Mouse (Mus musculus): Measurements from ENCODE around the gene Pan3. TPM values are rescaled to one million over a fixed set of nuclear protein-coding genes. Genes with fewer than 3 reads are reported as not detected.

Gene Pan3
- polyA plus RNA-seq, 1 experiment from 2014 or later = 45.9 TPM

- H3K4me2 ChIP-seq = no peak overlapping the region
- no peak for ATAC-seq
- H3K4me3 ChIP-seq = no peak overlapping the region
- H3K27me3 ChIP-seq (replicated peaks) = no peaks in the 10 kb centered on the region
- no peak overlapping the region for H3K9ac ChIP-seq
- peaks cover 48% of the 10 kb centered on the region for H3K36me3 ChIP-seq
- H3K9me3 ChIP-seq (replicated peaks) = no peaks in the 10 kb centered on the region
- H3K27ac ChIP-seq = no peak overlapping the region
- peaks cover 9% of the 10 kb centered on the region; the same call in 1 of the 2 replicates for H3K4me1 ChIP-seq
- WGBS (ENCODE audit: insufficient replicate concordance) = 65% methylated on average over 4 of the region's 4 CpGs
Observed at GRCm38 (mm10) chr5:147459821-147460567, 30.0 kb downstream of the Pan3 start.

GRCm38 (mm10) chr5:147463251-147463650 lies 33.3 kb downstream of the Pan3 start:
- peaks cover 6% of the 10 kb centered on the region; the same call in 1 of the 2 replicates for H3K4me1 ChIP-seq
- no peak overlapping the region for H3K27ac ChIP-seq
- H3K9ac ChIP-seq = no peak overlapping the region
- H3K27me3 ChIP-seq (replicated peaks) = no peaks in the 10 kb centered on the region
- 91% methylated on average over 3 of the region's 3 CpGs for WGBS (ENCODE audit: insufficient replicate concordance)
- no peak for ATAC-seq
- H3K9me3 ChIP-seq (replicated peaks) = no peaks in the 10 kb centered on the region
- no peak overlapping the region for H3K4me3 ChIP-seq
- H3K4me2 ChIP-seq = no peak overlapping the region
- peaks cover 42% of the 10 kb centered on the region for H3K36me3 ChIP-seq

GRCm38 (mm10) chr5:147466361-147466760 lies 36.4 kb downstream of the Pan3 start:
- H3K4me3 ChIP-seq = no peak overlapping the region
- H3K9me3 ChIP-seq (replicated peaks) = no peaks in the 10 kb centered on the region
- ATAC-seq = no peak
- H3K4me1 ChIP-seq = no peaks in the 10 kb centered on the region
- H3K27ac ChIP-seq = no peak overlapping the region
- no peak overlapping the region for H3K4me2 ChIP-seq
- H3K27me3 ChIP-seq (replicated peaks) = no peaks in the 10 kb centered on the region
- peaks cover 53% of the 10 kb centered on the region for H3K36me3 ChIP-seq
- no peak overlapping the region for H3K9ac ChIP-seq

- 0 out of 2 replicates have a peak overlapping the region, but pooled peaks have one; percentile 10 for H3K27ac ChIP-seq
- H3K9me3 ChIP-seq (replicated peaks) = no peaks in the 10 kb centered on the region
- H3K27me3 ChIP-seq (replicated peaks) = no peaks in the 10 kb centered on the region
- no peak overlapping the region for H3K9ac ChIP-seq
- peaks cover 37% of the 10 kb centered on the region for H3K36me3 ChIP-seq
- H3K4me1 ChIP-seq = peaks cover 22% of the 10 kb centered on the region
- no peak overlapping the region for H3K4me3 ChIP-seq
- H3K4me2 ChIP-seq = no peak overlapping the region
- ATAC-seq = no peak
- 73% methylated on average over 5 of the region's 5 CpGs for WGBS (ENCODE audit: insufficient replicate concordance)
Observed at GRCm38 (mm10) chr5:147471163-147471562, 41.2 kb downstream of the Pan3 start.

GRCm38 (mm10) chr5:147473071-147473470 lies 43.1 kb downstream of the Pan3 start:
- Histone ChIP-seq H3K9me3 (replicated peaks) (no peaks in the 10 kb centered on the region), H3K9ac (no peak overlapping the region), H3K27me3 (replicated peaks) (no peaks in the 10 kb centered on the region), H3K4me1 (peaks cover 22% of the 10 kb centered on the region), H3K27ac (no peak overlapping the region), H3K4me2 (no peak overlapping the region), H3K4me3 (no peak overlapping the region), H3K36me3 (peaks cover 23% of the 10 kb centered on the region)
- WGBS (ENCODE audit: insufficient replicate concordance) = 83% methylated on average over 6 of the region's 6 CpGs
- no peak for ATAC-seq

GRCm38 (mm10) chr5:147473856-147474255 lies 43.9 kb downstream of the Pan3 start:
- H3K27ac ChIP-seq = no peak overlapping the region
- peaks cover 24% of the 10 kb centered on the region for H3K36me3 ChIP-seq
- WGBS (ENCODE audit: insufficient replicate concordance) = 82% methylated on average over 3 of the region's 3 CpGs
- ATAC-seq = no peak
- H3K9ac ChIP-seq = no peak overlapping the region
- H3K27me3 ChIP-seq (replicated peaks) = no peaks in the 10 kb centered on the region
- no peaks in the 10 kb centered on the region for H3K9me3 ChIP-seq (replicated peaks)
- peaks cover 22% of the 10 kb centered on the region for H3K4me1 ChIP-seq
- H3K4me3 ChIP-seq = no peak overlapping the region
- H3K4me2 ChIP-seq = no peak overlapping the region

GRCm38 (mm10) chr5:147476109-147476508 lies 46.1 kb downstream of the Pan3 start:
- H3K9me3 ChIP-seq (replicated peaks) = no peaks in the 10 kb centered on the region
- H3K36me3 ChIP-seq = peaks cover 22% of the 10 kb centered on the region; the same call in 1 of the 2 replicates
- H3K4me2 ChIP-seq = no peak overlapping the region
- H3K4me1 ChIP-seq = peaks cover 22% of the 10 kb centered on the region
- ATAC-seq = no peak
- no peak overlapping the region for H3K27ac ChIP-seq
- no peak overlapping the region for H3K4me3 ChIP-seq
- H3K9ac ChIP-seq = no peak overlapping the region
- no peaks in the 10 kb centered on the region for H3K27me3 ChIP-seq (replicated peaks)
- 68% methylated on average over 5 of the region's 5 CpGs for WGBS (ENCODE audit: insufficient replicate concordance)

- Histone ChIP-seq H3K4me3 (no peak overlapping the region), H3K9me3 (replicated peaks) (no peaks in the 10 kb centered on the region), H3K36me3 (peaks cover 15% of the 10 kb centered on the region; the same call in 1 of the 2 replicates), H3K27ac (no peak overlapping the region), H3K9ac (no peak overlapping the region), H3K4me2 (no peak overlapping the region), H3K27me3 (replicated peaks) (no peaks in the 10 kb centered on the region), H3K4me1 (peaks cover 22% of the 10 kb centered on the region)
- 89% methylated on average over 9 of the region's 9 CpGs for WGBS (ENCODE audit: insufficient replicate concordance)
- ATAC-seq = no peak
Observed at GRCm38 (mm10) chr5:147477106-147477505, 47.1 kb downstream of the Pan3 start.

GRCm38 (mm10) chr5:147479341-147479740 lies 49.4 kb downstream of the Pan3 start:
- H3K4me2 ChIP-seq = no peak overlapping the region
- no peak overlapping the region for H3K27ac ChIP-seq
- H3K4me3 ChIP-seq = no peak overlapping the region
- no peaks in the 10 kb centered on the region for H3K9me3 ChIP-seq (replicated peaks)
- H3K9ac ChIP-seq = no peak overlapping the region
- H3K36me3 ChIP-seq = peaks cover 15% of the 10 kb centered on the region; the same call in 1 of the 2 replicates
- H3K27me3 ChIP-seq (replicated peaks) = no peaks in the 10 kb centered on the region
- H3K4me1 ChIP-seq = peaks cover 14% of the 10 kb centered on the region
- 88% methylated on average over 2 of the region's 2 CpGs for WGBS (ENCODE audit: insufficient replicate concordance)
- peak; percentile 42; the same call in 1 of the 2 replicates for ATAC-seq

- 70% methylated on average over 3 of the region's 3 CpGs for WGBS (ENCODE audit: insufficient replicate concordance)
- H3K4me3 ChIP-seq = no peak overlapping the region
- H3K36me3 ChIP-seq = peaks cover 27% of the 10 kb centered on the region
- H3K27ac ChIP-seq = no peak overlapping the region
- H3K27me3 ChIP-seq (replicated peaks) = no peaks in the 10 kb centered on the region
- no peak overlapping the region for H3K4me2 ChIP-seq
- peaks cover 16% of the 10 kb centered on the region for H3K4me1 ChIP-seq
- no peak overlapping the region for H3K9ac ChIP-seq
- no peak for ATAC-seq
- H3K9me3 ChIP-seq (replicated peaks) = no peaks in the 10 kb centered on the region
Observed at GRCm38 (mm10) chr5:147484142-147484541, 54.2 kb downstream of the Pan3 start.

GRCm38 (mm10) chr5:147489226-147489625 lies 59.3 kb downstream of the Pan3 start:
- Histone ChIP-seq H3K4me2 (no peak overlapping the region), H3K4me3 (no peak overlapping the region), H3K27ac (peak overlapping the region; percentile 72), H3K9me3 (replicated peaks) (no peaks in the 10 kb centered on the region), H3K27me3 (replicated peaks) (no peaks in the 10 kb centered on the region), H3K9ac (no peak overlapping the region), H3K4me1 (peaks cover 57% of the 10 kb centered on the region), H3K36me3 (peaks cover 25% of the 10 kb centered on the region)
- ATAC-seq = peak; percentile 56; the same call in 1 of the 2 replicates
- 49% methylated on average over 6 of the region's 6 CpGs for WGBS (ENCODE audit: insufficient replicate concordance)

GRCm38 (mm10) chr5:147490907-147491306 lies 60.9 kb downstream of the Pan3 start:
- Histone ChIP-seq H3K9me3 (replicated peaks) (no peaks in the 10 kb centered on the region), H3K27ac (no peak overlapping the region), H3K27me3 (replicated peaks) (no peaks in the 10 kb centered on the region), H3K4me1 (peaks cover 68% of the 10 kb centered on the region), H3K9ac (no peak overlapping the region), H3K4me2 (no peak overlapping the region), H3K36me3 (peaks cover 26% of the 10 kb centered on the region), H3K4me3 (no peak overlapping the region)
- 78% methylated on average over 5 of the region's 5 CpGs for WGBS (ENCODE audit: insufficient replicate concordance)
- no peak for ATAC-seq
